Mouse (Mus musculus) bone marrow macrophage, adult 2 months (primary cell): ENCODE results near the gene Neu1.

Experiments used
- CTCF ChIP-seq: IDR thresholded peaks from 2 replicates; pipeline ENCODE4 v1.5.1; 2012; ENCODE audit warnings: low read depth, mild to moderate bottlenecking, low read length, moderate library complexity
- POLR2A ChIP-seq: IDR thresholded peaks from 2 replicates; pipeline ENCODE4 v1.6.1; 2012; ENCODE audit warnings: mild to moderate bottlenecking, low read depth, low read length, borderline replicate concordance

DNA sequence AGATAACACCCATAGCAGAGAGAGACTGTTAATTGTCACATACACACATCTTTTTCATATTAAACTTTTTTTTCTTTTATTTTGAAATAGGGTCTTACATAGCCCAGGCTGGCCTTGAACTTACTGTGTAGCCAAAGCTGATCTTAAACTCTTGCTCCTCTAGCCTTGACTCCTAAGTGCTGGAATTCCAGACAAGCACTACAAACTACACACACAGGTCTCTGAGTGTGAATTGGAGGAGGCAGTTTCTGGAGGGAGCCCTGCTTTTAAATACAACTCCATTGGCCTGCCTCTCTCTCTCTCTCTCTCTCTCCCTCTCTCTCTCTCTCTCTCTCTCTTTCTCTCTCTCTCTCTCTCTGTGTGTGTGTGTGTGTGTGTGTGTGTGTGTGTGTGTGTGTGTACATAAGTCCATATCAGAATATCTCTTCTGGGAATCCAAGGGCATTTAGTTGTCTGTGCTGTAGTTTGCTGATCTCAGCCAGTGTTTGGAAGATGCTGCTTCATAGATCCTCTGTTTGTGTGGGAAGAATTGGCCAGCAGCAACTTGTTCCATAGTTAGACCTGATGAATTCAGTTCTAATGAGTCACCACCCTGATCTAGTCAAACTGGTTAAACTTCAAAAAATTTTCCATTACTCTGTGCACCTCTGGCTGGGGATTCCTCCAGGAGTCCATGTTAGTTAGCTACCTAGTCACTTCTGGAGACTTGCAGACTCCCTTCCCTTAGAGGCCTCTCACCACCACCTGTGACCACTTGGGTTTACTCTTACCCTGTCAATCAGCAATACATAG is 29.8 kb downstream of the Neu1 start:
- TF ChIP-seq CTCF: no peak
- TF ChIP-seq POLR2A: no peak
